Mouse (Mus musculus) forebrain, embryonic 15.5 days (tissue): ENCODE measurements at regions not wholly inside any gene's neighbourhood (a gene's known extent, or its start where the extent isn't known, plus 50 kb on each side); places are given as distances from the start of the nearest gene placed in this dataset.

Source experiments
- ATAC-seq: fragments of 200-750 bp; cut with Nextera tagmentation; replicated peaks from 2 replicates; pipeline ENCODE4 v1.8.0; 2017; ENCODE audit warnings: mild to moderate bottlenecking, moderate TSS enrichment, moderate library complexity
- H3K27ac ChIP-seq: fragments of 300-500 bp; sonication (generic); replicated peaks from 2 replicates; pipeline ENCODE4 v1.5.1; 2015; ENCODE audit warnings: mild to moderate bottlenecking, inconsistent platforms
- H3K27me3 ChIP-seq: fragments of 300-500 bp; sonication (generic); 2 replicates; pipeline ENCODE4 v1.6.1; 2015; ENCODE audit warnings: inconsistent platforms
- H3K36me3 ChIP-seq: fragments of 300-500 bp; sonication (generic); 2 replicates; pipeline ENCODE4 v1.6.1; 2015; ENCODE audit warnings: mild to moderate bottlenecking, inconsistent platforms
- H3K4me1 ChIP-seq: fragments of 300-500 bp; sonication (generic); 2 replicates; pipeline ENCODE4 v1.6.1; 2015; ENCODE audit warnings: inconsistent platforms
- H3K4me2 ChIP-seq: fragments of 300-500 bp; sonication (generic); replicated peaks from 2 replicates; pipeline ENCODE4 v1.6.1; 2015; ENCODE audit warnings: mild to moderate bottlenecking, inconsistent platforms
- H3K4me3 ChIP-seq: fragments of 300-500 bp; sonication (generic); 2 replicates; pipeline ENCODE4 v1.5.1; 2015; ENCODE audit warnings: mild to moderate bottlenecking, inconsistent platforms
- H3K9ac ChIP-seq: fragments of 300-500 bp; sonication (generic); replicated peaks from 2 replicates; pipeline ENCODE4 v1.6.1; 2015; ENCODE audit warnings: mild to moderate bottlenecking, inconsistent platforms
- H3K9me3 ChIP-seq: fragments of 300-500 bp; sonication (generic); 2 replicates; pipeline ENCODE4 v1.6.1; 2016; ENCODE audit warnings: inconsistent platforms
- WGBS: fragments of 180-500 bp; shearing (Covaris S2); methylation state at CpG from one replicate; pipeline ENCODE4 v1.1.7; 2015; ENCODE audit warnings: mixed read lengths; 5-methylcytosine and 5-hydroxymethylcytosine counted together
- microRNA counts: library from miRNA; unstranded; fragments of <30 nt; microRNA quantifications from one replicate; lab custom pipeline; 2016
- microRNA-seq: library from miRNA; unstranded; fragments of <30 nt; microRNA quantifications from one replicate; pipeline ENCODE4, GENCODE M21; 2016

DNA sequence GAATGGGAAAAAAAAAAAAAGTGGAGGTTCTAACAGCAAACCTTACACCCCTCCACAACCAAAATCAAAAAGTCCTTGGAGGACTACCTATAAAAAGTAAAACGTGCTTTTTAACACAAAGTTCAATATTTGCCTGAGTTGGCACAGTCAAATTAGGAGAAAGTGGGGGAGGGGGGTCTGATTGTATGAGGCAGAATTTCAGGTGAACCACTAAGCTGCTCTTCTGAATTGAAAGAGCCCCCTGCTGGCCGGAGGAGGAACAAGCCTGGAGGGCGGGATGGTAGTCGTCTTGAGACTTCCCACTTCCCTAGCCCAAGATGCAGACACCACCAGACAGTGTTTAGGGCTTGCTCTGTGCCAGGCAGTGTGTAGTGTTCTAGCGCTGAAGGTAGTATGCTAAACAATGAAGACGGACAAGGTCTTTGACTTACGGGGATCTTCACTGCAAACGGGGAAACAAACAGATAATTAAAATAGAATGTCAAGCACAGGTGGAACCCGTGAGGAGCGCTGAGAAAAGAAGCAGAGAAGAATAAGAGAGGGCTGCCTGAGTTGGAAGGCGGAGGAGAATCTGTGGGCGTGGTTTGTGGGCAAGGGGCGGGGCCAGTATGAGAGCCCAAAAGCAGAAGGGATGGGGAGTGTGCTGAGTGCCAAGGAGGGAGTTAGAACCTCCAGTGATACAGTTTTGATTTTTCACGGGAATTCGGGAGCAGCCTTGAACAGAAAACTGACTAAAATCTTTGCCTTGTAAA, 69.8 kb upstream of the Nfe2l3 start:
- Histone ChIP-seq H3K27ac (0 out of 2 replicates have a peak overlapping the region, but pooled peaks have one; percentile 11), H3K9ac (no peak overlapping the region), H3K36me3 (no peaks in the 10 kb centered on the region), H3K27me3 (no peaks in the 10 kb centered on the region), H3K4me3 (peak overlapping the region; percentile 10; the same call in 1 of the 2 replicates), H3K9me3 (no peaks in the 10 kb centered on the region), H3K4me1 (peaks cover 13% of the 10 kb centered on the region), H3K4me2 (peak overlapping the region; percentile 34)
- ATAC-seq: peak; percentile 85
- WGBS: 3% methylated on average over 15 of the region's 15 CpGs

DNA sequence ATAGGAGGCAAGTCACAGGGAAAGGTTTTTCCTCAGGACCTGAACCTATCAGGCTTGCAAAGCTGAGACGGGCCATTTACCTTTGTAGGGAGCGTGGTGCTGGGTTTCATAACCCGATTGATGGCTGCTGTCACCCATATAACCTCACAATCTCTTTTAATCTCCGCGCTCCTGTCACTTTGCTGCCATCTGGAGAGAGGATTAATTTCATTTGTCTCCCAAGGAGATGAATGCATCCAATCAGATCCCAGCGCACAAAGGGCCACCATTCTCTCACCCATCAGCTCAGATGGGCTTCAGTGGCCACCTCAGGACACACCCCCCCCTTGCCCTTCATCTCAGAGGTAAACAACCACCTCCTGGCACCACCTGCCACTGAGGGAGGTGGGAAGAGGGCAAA, 67.7 kb upstream of the Nfe2l3 start:
- H3K36me3 ChIP-seq: no peaks in the 10 kb centered on the region
- H3K4me1 ChIP-seq: peaks cover 17% of the 10 kb centered on the region
- WGBS: 61% methylated on average over 6 of the region's 6 CpGs

DNA sequence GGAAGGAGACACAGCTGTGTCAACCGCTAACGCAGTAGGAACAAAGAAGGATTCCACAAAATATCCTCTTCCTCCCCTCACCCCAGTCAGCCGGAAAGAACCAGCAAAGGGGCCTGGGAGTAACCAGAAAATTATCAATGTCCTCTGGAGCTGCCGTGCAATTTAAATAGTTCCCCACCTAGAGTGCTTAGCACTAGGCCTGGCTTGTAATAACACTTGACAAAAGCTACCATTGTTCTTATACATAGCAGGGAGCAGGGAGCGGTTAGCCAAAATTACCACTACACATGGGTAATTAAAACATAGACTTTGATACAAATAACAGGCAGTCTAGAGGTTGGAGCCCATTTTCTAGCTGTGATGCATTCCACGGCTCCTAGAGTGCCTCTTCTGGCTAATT, 62.7 kb upstream of the Nfe2l3 start:
- no peak overlapping the region for H3K9ac ChIP-seq
- no peaks in the 10 kb centered on the region for H3K27me3 ChIP-seq
- no peak overlapping the region for H3K4me3 ChIP-seq
- no peaks in the 10 kb centered on the region for H3K36me3 ChIP-seq
- ATAC-seq: no peak
- peaks cover 18% of the 10 kb centered on the region for H3K4me1 ChIP-seq
- WGBS: 18% methylated on average over 6 of the region's 6 CpGs
- no peak overlapping the region for H3K4me2 ChIP-seq
- H3K9me3 ChIP-seq: no peaks in the 10 kb centered on the region
- H3K27ac ChIP-seq: no peak overlapping the region

More for the DNA sequence above, 67.7 kb upstream of the Nfe2l3 start:
- no peak for ATAC-seq
- H3K27ac ChIP-seq: no peak overlapping the region
- H3K4me3 ChIP-seq: no peak overlapping the region
- no peaks in the 10 kb centered on the region for H3K9me3 ChIP-seq
- no peaks in the 10 kb centered on the region for H3K27me3 ChIP-seq
- no peak overlapping the region for H3K9ac ChIP-seq
- no peak overlapping the region for H3K4me2 ChIP-seq

DNA sequence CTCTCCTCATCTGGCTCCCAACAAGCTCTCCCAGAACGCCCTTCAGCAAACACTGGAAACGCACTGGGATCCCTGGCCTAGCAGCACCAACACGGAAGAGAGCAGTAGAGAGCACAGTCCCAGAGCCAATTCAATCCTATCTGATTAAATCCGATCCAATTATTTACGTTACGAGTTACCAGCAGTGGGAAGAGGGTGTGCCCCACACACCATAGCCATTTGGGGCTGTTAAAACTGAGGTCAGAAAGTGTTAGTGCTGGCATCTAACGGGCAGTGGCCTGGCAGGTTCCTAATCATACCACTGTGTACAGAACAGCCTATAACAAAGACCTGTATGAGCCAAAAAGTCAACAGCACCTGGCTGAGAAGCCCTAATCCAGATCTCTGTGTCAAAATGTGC, 60.1 kb upstream of the Nfe2l3 start:
- peaks cover 18% of the 10 kb centered on the region for H3K4me1 ChIP-seq
- H3K27ac ChIP-seq: peak overlapping the region; percentile 63
- no peaks in the 10 kb centered on the region for H3K9me3 ChIP-seq
- no peaks in the 10 kb centered on the region for H3K27me3 ChIP-seq
- no peak for ATAC-seq
- no peaks in the 10 kb centered on the region for H3K36me3 ChIP-seq
- no peak overlapping the region for H3K4me3 ChIP-seq
- no peak overlapping the region for H3K4me2 ChIP-seq
- H3K9ac ChIP-seq: no peak overlapping the region
- 51% methylated on average over 7 of the region's 7 CpGs for WGBS

DNA sequence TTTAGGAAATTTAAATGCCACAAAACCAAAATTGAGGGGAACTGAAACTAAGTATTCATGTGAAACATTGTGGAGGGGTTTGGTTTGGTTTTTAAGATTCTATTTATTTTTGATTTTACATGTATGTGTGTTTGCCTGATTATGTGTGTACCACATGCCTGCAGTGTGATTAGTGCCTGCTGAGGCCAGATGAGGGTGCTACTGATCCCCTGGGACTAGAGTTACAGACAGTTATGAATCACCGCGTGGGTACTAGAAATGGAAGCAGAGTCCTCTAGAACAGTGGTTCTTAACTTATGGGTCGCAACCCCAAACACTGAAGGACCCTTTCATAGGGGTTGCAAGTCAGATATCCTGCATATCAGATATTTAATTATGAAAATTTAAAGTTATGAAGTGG, 54.0 kb upstream of the Nfe2l3 start:
- no peak overlapping the region for H3K4me2 ChIP-seq
- H3K4me3 ChIP-seq: no peak overlapping the region
- H3K9me3 ChIP-seq: no peaks in the 10 kb centered on the region
- H3K27me3 ChIP-seq: no peaks in the 10 kb centered on the region
- no peak overlapping the region for H3K9ac ChIP-seq
- WGBS: 85% methylated on average over 3 of the region's 3 CpGs
- no peak for ATAC-seq
- peak overlapping the region; percentile 97 for H3K27ac ChIP-seq
- H3K4me1 ChIP-seq: peaks cover 12% of the 10 kb centered on the region
- H3K36me3 ChIP-seq: no peaks in the 10 kb centered on the region

DNA sequence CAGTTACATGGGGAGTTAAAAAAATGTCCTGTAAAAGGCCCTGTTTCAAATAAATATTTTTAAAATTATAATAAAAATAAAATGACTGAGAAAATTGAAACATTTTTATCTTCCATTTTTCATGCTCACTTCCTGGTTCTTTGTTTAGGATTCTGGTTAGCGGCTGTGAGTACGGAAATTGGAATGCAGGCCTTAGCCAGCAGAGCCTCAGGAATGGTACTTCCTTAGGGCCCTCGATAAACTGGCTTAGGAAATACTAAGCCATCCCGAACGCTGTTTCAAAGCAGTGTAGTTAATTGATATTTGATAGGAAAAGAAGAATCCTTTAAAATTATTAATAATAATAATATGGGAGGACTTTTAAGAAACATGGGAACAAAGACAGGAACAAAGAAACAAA, 53.4 kb upstream of the Nfe2l3 start:
- Histone ChIP-seq H3K9me3 (no peaks in the 10 kb centered on the region), H3K27me3 (no peaks in the 10 kb centered on the region), H3K27ac (peak overlapping the region; percentile 97), H3K9ac (peak overlapping the region; percentile 67), H3K4me2 (peak overlapping the region; percentile 53), H3K4me3 (peak overlapping the region; percentile 40), H3K36me3 (no peaks in the 10 kb centered on the region), H3K4me1 (peaks cover 15% of the 10 kb centered on the region)
- ATAC-seq: no peak
- WGBS: 7% methylated on average over 5 of the region's 5 CpGs

DNA sequence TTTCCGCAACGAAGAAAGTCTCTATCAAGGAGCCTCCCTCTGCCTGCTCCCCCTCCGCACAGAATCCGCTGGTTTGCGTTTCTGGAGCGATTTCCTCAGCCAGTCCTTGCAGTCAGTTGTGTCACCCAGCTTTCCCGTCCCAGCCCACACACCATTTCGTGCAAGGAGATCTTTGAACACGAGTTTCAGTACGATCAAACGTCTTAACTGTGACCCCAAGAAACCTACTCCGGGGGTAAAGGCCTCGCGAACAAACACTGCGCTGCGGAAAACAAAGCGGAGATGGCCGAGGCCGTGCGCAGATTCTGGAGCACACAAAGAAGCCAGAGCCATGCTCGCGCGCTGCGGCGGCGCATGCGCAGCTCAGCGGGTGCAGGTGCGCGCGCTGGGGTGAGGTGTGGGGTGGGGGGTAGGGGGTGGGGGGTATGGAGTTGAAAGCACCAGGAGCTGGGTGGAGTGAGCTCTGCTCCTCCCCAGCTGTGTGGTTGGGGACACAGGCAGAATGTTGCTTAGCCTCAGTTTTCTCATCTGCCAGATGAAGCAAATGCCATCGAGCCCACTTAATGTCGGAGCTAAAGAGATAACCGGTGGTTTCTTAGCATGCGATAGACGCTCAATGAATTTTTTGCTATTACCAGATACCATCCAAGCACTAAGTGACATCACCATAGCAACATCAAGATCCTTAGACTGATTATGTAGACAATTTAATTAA, 52.8 kb upstream of the Nfe2l3 start:
- H3K36me3 ChIP-seq: no peaks in the 10 kb centered on the region
- peaks cover 18% of the 10 kb centered on the region for H3K4me1 ChIP-seq
- H3K27ac ChIP-seq: peak overlapping the region; percentile 97
- H3K27me3 ChIP-seq: no peaks in the 10 kb centered on the region
- H3K4me2 ChIP-seq: peak overlapping the region; percentile 53
- ATAC-seq: peak; percentile 79
- H3K4me3 ChIP-seq: peak overlapping the region; percentile 40
- H3K9me3 ChIP-seq: no peaks in the 10 kb centered on the region
- 3% methylated on average over 36 of the region's 36 CpGs for WGBS
- peak overlapping the region; percentile 67 for H3K9ac ChIP-seq

DNA sequence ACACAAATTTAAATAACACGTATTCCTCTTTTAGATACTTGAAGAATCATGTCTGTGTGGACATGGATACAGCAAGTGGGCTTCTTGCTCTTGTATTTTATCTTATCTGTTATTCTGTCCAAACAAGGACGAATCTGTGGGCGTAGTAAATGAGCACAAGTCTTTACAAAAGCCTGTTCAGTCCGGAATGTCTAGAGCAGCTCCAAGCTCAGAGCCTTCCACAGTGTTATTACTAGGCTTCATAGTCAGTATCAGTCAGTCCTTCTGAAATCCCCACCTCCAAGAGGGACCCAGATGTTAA, 52.2 kb upstream of the Nfe2l3 start:
- peaks cover 18% of the 10 kb centered on the region for H3K4me1 ChIP-seq
- peak; percentile 27; the same call in 1 of the 2 replicates for ATAC-seq
- no peak overlapping the region for H3K9ac ChIP-seq
- peak overlapping the region; percentile 53; the same call in 1 of the 2 replicates for H3K4me2 ChIP-seq
- no peaks in the 10 kb centered on the region for H3K27me3 ChIP-seq
- no peaks in the 10 kb centered on the region for H3K36me3 ChIP-seq
- H3K9me3 ChIP-seq: no peaks in the 10 kb centered on the region
- H3K27ac ChIP-seq: peak overlapping the region; percentile 97
- no peak overlapping the region for H3K4me3 ChIP-seq
- 67% methylated on average over 4 of the region's 4 CpGs for WGBS

DNA sequence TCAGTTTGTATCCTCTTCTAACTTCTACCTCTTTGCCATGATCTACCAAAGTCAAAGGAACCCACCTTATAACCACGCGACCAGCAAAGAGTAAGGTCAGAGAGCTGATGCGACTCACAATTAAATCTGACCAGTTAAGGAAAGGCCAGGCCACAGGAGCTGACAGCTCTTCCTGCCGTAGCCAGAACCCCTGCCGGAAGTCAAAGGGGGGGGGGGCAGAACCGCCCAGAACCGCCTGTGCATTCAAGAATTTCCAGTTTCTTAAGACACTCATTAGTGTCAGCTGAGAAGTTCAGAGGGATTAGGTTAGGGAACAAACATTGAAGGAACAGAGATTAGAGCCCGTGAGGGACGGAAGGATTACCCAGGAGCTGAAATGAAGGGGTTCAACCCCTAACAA, 51.0 kb upstream of the Nfe2l3 start:
- no peak overlapping the region for H3K4me2 ChIP-seq
- WGBS: 33% methylated on average over 9 of the region's 9 CpGs

More for the DNA sequence above, 51.0 kb upstream of the Nfe2l3 start:
- no peak overlapping the region for H3K27ac ChIP-seq
- no peak overlapping the region for H3K9ac ChIP-seq
- no peaks in the 10 kb centered on the region for H3K36me3 ChIP-seq
- no peaks in the 10 kb centered on the region for H3K9me3 ChIP-seq
- ATAC-seq: no peak
- H3K4me3 ChIP-seq: no peak overlapping the region
- peaks cover 18% of the 10 kb centered on the region for H3K4me1 ChIP-seq
- H3K27me3 ChIP-seq: no peaks in the 10 kb centered on the region

MicroRNA genes in the stretch of these regions (microRNA counts, 519-probe panel; counts per million panel counts)
- 3,555 counts per million, percentile 86 among the panel's probes with 10 or more counts for microRNA mmu-miR-148a (lab: Ali Mortazavi, UCI)

Small RNA genes lying in the stretch of these regions (microRNA-seq; reads per million reads assigned to microRNA genes)
- 128 reads per million, percentile 56 among the genes with 10 or more reads in this experiment for gene Mir148a
